Mouse (Mus musculus): ENCODE data around the gene Gm21731. TPM values are rescaled to one million over a fixed set of nuclear protein-coding genes. Genes with fewer than 3 reads are reported as not detected.

Gm21731 gene
- not detected in 2 replicates for polyA plus RNA-seq (2015; fragmentation: Nextera tagmentation; extraction: Ambion mirVana)

GRCm38 (mm10) chr13:120238811-120239210, at the start of gene Gm21731:
Gene Gm21731, plus strand, starts transcription at chr13:120239111.

GRCm38 (mm10) chr13:120215847-120216246, 23.1 kb upstream of the Gm21731 start, which contains the start of gene Gm21762:
Gene Gm21762, minus strand, starts transcription at chr13:120215947.

GRCm38 (mm10) chr13:120262870-120263269, 24.0 kb downstream of the Gm21731 start, which contains the start of gene AF067061:
Gene AF067061, plus strand, starts transcription at chr13:120263114.

Other genes with a start within 250 kb of the Gm21731 start
- not detected in 2 replicates for gene Gm36079, start 212.1 kb upstream of the Gm21731 start, polyA plus RNA-seq (2015; fragmentation: Nextera tagmentation; extraction: Ambion mirVana)
- 0.40 and 0.49 TPM in 2 replicates for gene Gm21188, start 186.9 kb upstream of the Gm21731 start, polyA plus RNA-seq (2015; fragmentation: Nextera tagmentation; extraction: Ambion mirVana)
- not detected in 2 replicates for gene Gm20767, start 98.9 kb upstream of the Gm21731 start, polyA plus RNA-seq (2015; fragmentation: Nextera tagmentation; extraction: Ambion mirVana)
- not detected in 2 replicates for gene Gm21818, start 66.7 kb upstream of the Gm21731 start, polyA plus RNA-seq (2015; fragmentation: Nextera tagmentation; extraction: Ambion mirVana)
- not detected in 2 replicates for gene Gm21762, start 23.2 kb upstream of the Gm21731 start, polyA plus RNA-seq (2015; fragmentation: Nextera tagmentation; extraction: Ambion mirVana)
- not detected in 2 replicates for gene AF067061, start 24.0 kb downstream of the Gm21731 start, polyA plus RNA-seq (2015; fragmentation: Nextera tagmentation; extraction: Ambion mirVana)
- gene BC147527, start 61.3 kb downstream of the Gm21731 start, polyA plus RNA-seq (2015; fragmentation: Nextera tagmentation; extraction: Ambion mirVana): 0.21 and 0.28 TPM in 2 replicates
- gene Tcstv3, start 77.8 kb downstream of the Gm21731 start, polyA plus RNA-seq (2015; fragmentation: Nextera tagmentation; extraction: Ambion mirVana): not detected in 2 replicates

Measured in adrenal gland, postnatal 0 days (tissue).